Mouse (Mus musculus) liver, adult 2 months (tissue): ENCODE measurements around the gene Gdf5. TPM values are rescaled to one million over a fixed set of nuclear protein-coding genes. Genes with fewer than 3 reads are reported as not detected.
A peak's percentile ranks its signal among the peaks of the same experiment; 100 is the strongest.

Experiments used
- DNase-seq: peaks from one replicate; pipeline ENCODE4 v3.0.0-alpha.2; 2011; ENCODE audit warnings: low read depth, low spot score; ENCODE audit errors: extremely low read depth
- H3K27ac ChIP-seq: fragments of 200-500 bp; replicated peaks from 2 replicates; pipeline ENCODE4 v1.5.1; 2012; ENCODE audit warnings: low read depth, mild to moderate bottlenecking, control low read depth, inconsistent platforms, low read length; ENCODE audit not compliant: insufficient read depth
- H3K27me3 ChIP-seq: fragments of 200-500 bp; 2 replicates; pipeline ENCODE4 v1.6.1; 2012; ENCODE audit warnings: mild to moderate bottlenecking, moderate library complexity, low read length, inconsistent platforms; ENCODE audit not compliant: control insufficient read depth, insufficient read depth
- H3K36me3 ChIP-seq: fragments of 200-500 bp; 2 replicates; pipeline ENCODE4 v1.6.1; 2012; ENCODE audit warnings: low read length, inconsistent platforms; ENCODE audit not compliant: control insufficient read depth, insufficient read depth
- H3K4me1 ChIP-seq: fragments of 200-500 bp; 2 replicates; pipeline ENCODE4 v1.6.1; 2011; ENCODE audit warnings: low read length; ENCODE audit not compliant: control insufficient read depth, insufficient read depth
- H3K4me3 ChIP-seq: fragments of 200-500 bp; 2 replicates; pipeline ENCODE4 v1.5.1; 2011; ENCODE audit warnings: low read depth, mild to moderate bottlenecking, control low read depth, low read length, moderate library complexity; ENCODE audit not compliant: insufficient read depth
- H3K79me2 ChIP-seq: fragments of 200-500 bp; 2 replicates; pipeline ENCODE4 v1.6.1; 2012; ENCODE audit warnings: inconsistent platforms, mild to moderate bottlenecking, low read length, moderate library complexity; ENCODE audit not compliant: control insufficient read depth, insufficient read depth
- H3K9ac ChIP-seq: fragments of 200-500 bp; 2 replicates; pipeline ENCODE4 v1.6.1; 2012; ENCODE audit warnings: low read depth, mild to moderate bottlenecking, control low read depth, inconsistent platforms, low read length
- CTCF ChIP-seq: fragments of 200-500 bp; IDR thresholded peaks from 2 replicates; pipeline ENCODE4 v1.5.1; 2011; ENCODE audit warnings: low read depth, low read length, control low read depth
- POLR2A ChIP-seq: fragments of 200-500 bp; IDR thresholded peaks from 2 replicates; pipeline ENCODE4 v1.6.1; 2011; ENCODE audit warnings: low read length, control low read depth; ENCODE audit not compliant: insufficient read depth; ENCODE audit errors: extremely low read depth
- WGBS: fragments of 180-500 bp; shearing (Covaris S2); methylation state at CpG from one replicate; pipeline ENCODE4 v1.1.7; 2018; 5-methylcytosine and 5-hydroxymethylcytosine counted together
- polyA plus RNA-seq: library from polyadenylated mRNA; depleted of rRNA; stranded (reverse); fragments of >200 nt; gene quantifications from 2 replicates; pipeline ENCODE4 v1.2.3, GENCODE M21; 2012; rRNA removed
- total RNA-seq: library from RNA; depleted of rRNA; stranded (reverse); fragments of >200 nt; gene quantifications from 2 replicates; pipeline ENCODE4 v1.2.3, GENCODE M21; 2014; rRNA removed

Gdf5 gene
- total and polyA plus RNA-seq, 2 experiments = not detected

DNA sequence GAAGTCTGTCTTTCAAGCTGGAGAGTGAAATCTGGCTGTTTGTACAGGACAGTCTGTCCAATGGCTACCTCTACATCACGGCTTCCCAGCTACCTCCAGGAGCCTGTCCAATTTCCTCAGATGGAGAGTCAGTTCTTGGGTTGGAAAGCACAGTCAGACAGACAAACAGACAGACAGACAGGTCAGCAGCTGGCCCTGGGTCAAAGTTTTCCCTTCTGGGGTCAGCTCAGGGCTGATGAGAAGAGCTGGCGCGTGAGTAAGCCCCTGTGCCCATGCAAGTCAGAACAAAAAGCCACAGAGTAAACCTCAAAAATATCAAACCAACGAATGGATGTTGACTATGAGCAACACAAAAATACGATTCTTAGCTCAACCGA is 41.5 kb downstream of the Gdf5 start:
- 28% methylated on average over 6 of the region's 6 CpGs for WGBS
- H3K9ac ChIP-seq = no peak overlapping the region
- H3K27me3 ChIP-seq = no peaks in the 10 kb centered on the region
- H3K79me2 ChIP-seq = no peaks in the 10 kb centered on the region; the same call in 1 of the 2 replicates
- H3K4me1 ChIP-seq = peaks cover 10% of the 10 kb centered on the region
- no peak overlapping the region for H3K4me3 ChIP-seq
- TF ChIP-seq POLR2A (no peak), CTCF (no peak)
- DNase-seq = peak; percentile 58
- H3K27ac ChIP-seq = 0 out of 2 replicates have a peak overlapping the region, but pooled peaks have one; percentile 12
- peaks cover 3% of the 10 kb centered on the region for H3K36me3 ChIP-seq

DNA sequence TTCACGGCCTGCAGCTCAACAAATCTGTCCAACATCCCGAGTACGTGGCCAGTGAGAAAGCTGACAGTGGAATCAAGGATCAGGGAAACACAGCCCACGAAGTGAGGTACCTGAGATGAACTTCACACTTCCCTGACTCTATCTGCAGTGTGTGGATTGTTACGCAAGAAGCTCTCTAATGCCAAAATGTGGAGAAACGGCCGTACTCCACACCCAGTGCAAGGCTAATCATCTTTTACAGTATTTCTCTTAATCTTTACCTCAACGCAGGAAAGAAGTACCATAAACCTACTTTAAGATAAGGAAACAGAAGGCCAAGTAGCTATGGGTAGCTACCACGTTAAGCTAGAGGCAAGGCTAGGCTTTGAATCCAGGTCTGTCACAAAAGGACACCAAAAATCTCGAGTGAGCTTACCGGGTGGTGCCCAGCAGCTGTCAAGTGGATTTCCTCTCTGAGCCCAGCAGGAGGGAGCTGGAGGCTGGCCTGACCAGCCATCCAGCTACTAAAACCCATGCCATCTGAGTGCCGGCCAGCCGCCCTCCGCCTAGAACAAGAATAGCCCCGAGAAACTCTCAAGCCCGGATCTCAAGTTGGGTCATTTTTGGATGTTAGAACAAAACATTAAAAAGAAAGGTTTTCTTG is 42.1 kb downstream of the Gdf5 start:
- Histone ChIP-seq H3K4me1 (peaks cover 10% of the 10 kb centered on the region), H3K79me2 (no peaks in the 10 kb centered on the region; the same call in 1 of the 2 replicates), H3K4me3 (no peak overlapping the region), H3K27me3 (no peaks in the 10 kb centered on the region), H3K9ac (no peak overlapping the region), H3K36me3 (peaks cover 3% of the 10 kb centered on the region), H3K27ac (no peak overlapping the region)
- TF ChIP-seq CTCF (no peak), POLR2A (no peak)
- DNase-seq = peak; percentile 77
- WGBS = 53% methylated on average over 16 of the region's 16 CpGs

- peak overlapping the region; percentile 19; the same call in 1 of the 2 replicates for H3K9ac ChIP-seq
- H3K79me2 ChIP-seq = no peaks in the 10 kb centered on the region
- H3K4me1 ChIP-seq = peaks cover 16% of the 10 kb centered on the region
- no peak overlapping the region for H3K4me3 ChIP-seq
- H3K27me3 ChIP-seq = no peaks in the 10 kb centered on the region
- peaks cover 3% of the 10 kb centered on the region; the same call in 1 of the 2 replicates for H3K36me3 ChIP-seq
- 23% methylated on average over 16 of the region's 16 CpGs for WGBS
- peak overlapping the region; percentile 94 for H3K27ac ChIP-seq
- peak; percentile 94 for DNase-seq
- no peak for TF ChIP-seq POLR2A
- TF ChIP-seq CTCF = no peak
Observed at GRCm38 (mm10) chr2:155895046-155895735, 50.0 kb downstream of the Gdf5 start.

DNA sequence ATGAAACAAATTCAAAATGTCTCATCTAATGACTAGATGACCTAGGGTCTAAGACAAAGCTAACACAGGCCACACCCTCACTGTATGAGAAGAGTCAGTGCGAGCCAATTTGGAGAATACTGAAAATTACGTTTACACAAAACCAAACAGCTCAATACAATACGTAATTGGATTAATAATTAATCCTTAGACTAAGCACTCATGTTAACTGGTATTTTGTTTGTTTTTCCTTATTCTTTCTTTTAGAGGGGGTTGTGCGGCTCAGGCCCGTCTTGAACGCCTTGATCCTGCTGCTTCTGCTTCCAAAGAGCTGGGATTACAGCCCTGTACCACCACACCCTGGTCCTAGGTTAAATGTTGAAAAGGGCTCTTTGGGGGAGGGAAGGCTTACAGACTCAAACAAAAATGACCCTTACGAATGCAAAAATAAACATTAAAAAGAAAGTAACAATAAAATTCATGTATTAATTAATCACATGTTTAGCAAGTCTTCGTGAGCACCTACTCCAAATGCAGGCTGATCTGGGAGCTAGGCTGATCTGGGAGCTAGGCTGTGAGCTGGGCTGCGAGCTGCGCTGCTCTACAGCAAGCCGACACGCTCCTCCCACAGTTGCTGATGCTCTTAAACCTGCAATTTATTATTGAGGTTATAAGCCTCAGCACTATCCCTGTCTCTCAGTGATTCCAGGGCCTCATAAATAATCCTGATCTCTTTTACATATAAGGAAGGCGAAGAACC is 50.7 kb downstream of the Gdf5 start:
- peak overlapping the region; percentile 40 for H3K4me3 ChIP-seq
- peaks cover 16% of the 10 kb centered on the region for H3K4me1 ChIP-seq
- WGBS = 27% methylated on average over 13 of the region's 13 CpGs
- H3K9ac ChIP-seq = peak overlapping the region; percentile 57
- no peaks in the 10 kb centered on the region for H3K79me2 ChIP-seq
- H3K27me3 ChIP-seq = no peaks in the 10 kb centered on the region
- TF ChIP-seq POLR2A (no peak), CTCF (no peak)
- DNase-seq = peak; percentile 88
- peak overlapping the region; percentile 94 for H3K27ac ChIP-seq
- peaks cover 3% of the 10 kb centered on the region; the same call in 1 of the 2 replicates for H3K36me3 ChIP-seq

Other genes starting within 250 kb of the Gdf5 start
- gene Edem2, start 215.9 kb downstream of the Gdf5 start, total RNA-seq = 45.8 and 53.1 TPM in 2 replicates
- 64.1 and 71.6 TPM in 2 replicates for gene Edem2, start 215.9 kb downstream of the Gdf5 start, polyA plus RNA-seq
- not detected in 2 replicates for gene Gm17581, start 209.5 kb downstream of the Gdf5 start, total RNA-seq
- gene Gm17581, start 209.5 kb downstream of the Gdf5 start, polyA plus RNA-seq = not detected in 2 replicates
- 0.46 and 0.47 TPM in 2 replicates for gene Procr, start 194.2 kb downstream of the Gdf5 start, total RNA-seq
- gene Procr, start 194.2 kb downstream of the Gdf5 start, polyA plus RNA-seq = 0.65 and 0.73 TPM in 2 replicates
- gene Mmp24, start 170.0 kb downstream of the Gdf5 start, total RNA-seq = not detected in 2 replicates
- gene Mmp24, start 170.0 kb downstream of the Gdf5 start, polyA plus RNA-seq = 0.02 and 0.05 TPM in 2 replicates
- gene BC029722, start 125.9 kb downstream of the Gdf5 start, total RNA-seq = 5.0 and 5.5 TPM in 2 replicates
- 23.7 and 26.9 TPM in 2 replicates for gene BC029722, start 125.9 kb downstream of the Gdf5 start, polyA plus RNA-seq
- 41.0 and 49.0 TPM in 2 replicates for gene Eif6, start 118.4 kb downstream of the Gdf5 start, total RNA-seq
- gene Eif6, start 118.4 kb downstream of the Gdf5 start, polyA plus RNA-seq = 80.2 and 84.4 TPM in 2 replicates
- not detected in 2 replicates for gene Fam83c, start 110.5 kb downstream of the Gdf5 start, total RNA-seq
- not detected in 2 replicates for gene Fam83c, start 110.5 kb downstream of the Gdf5 start, polyA plus RNA-seq
- 61.3 and 65.9 TPM in 2 replicates for gene Uqcc1, start 15.1 kb downstream of the Gdf5 start, total RNA-seq
- gene Uqcc1, start 15.1 kb downstream of the Gdf5 start, polyA plus RNA-seq = 31.2 and 34.4 TPM in 2 replicates
- not detected in 2 replicates for gene Gm15557, start 4.6 kb downstream of the Gdf5 start, total RNA-seq
- not detected in 2 replicates for gene Gm15557, start 4.6 kb downstream of the Gdf5 start, polyA plus RNA-seq
- 2.3 and 3.3 TPM in 2 replicates for gene Cep250, start 11.1 kb upstream of the Gdf5 start, total RNA-seq
- gene Cep250, start 11.1 kb upstream of the Gdf5 start, polyA plus RNA-seq = 1.7 and 2.5 TPM in 2 replicates
- gene 6430550D23Rik, start 62.6 kb upstream of the Gdf5 start, total RNA-seq = 2.5 and 3.9 TPM in 2 replicates
- 2.2 and 3.5 TPM in 2 replicates for gene 6430550D23Rik, start 62.6 kb upstream of the Gdf5 start, polyA plus RNA-seq
- gene Ergic3, start 62.7 kb upstream of the Gdf5 start, total RNA-seq = 59.2 and 71.9 TPM in 2 replicates
- 168 and 185 TPM in 2 replicates for gene Ergic3, start 62.7 kb upstream of the Gdf5 start, polyA plus RNA-seq
- gene Fer1l4, start 107.6 kb upstream of the Gdf5 start, total RNA-seq = not detected in 2 replicates
- 0.06 TPM in 1 of 2 replicates, not detected in the other for gene Fer1l4, start 107.6 kb upstream of the Gdf5 start, polyA plus RNA-seq
- 1.6 and 1.7 TPM in 2 replicates for gene Spag4, start 119.8 kb upstream of the Gdf5 start, total RNA-seq
- 4.8 and 5.5 TPM in 2 replicates for gene Spag4, start 119.8 kb upstream of the Gdf5 start, polyA plus RNA-seq
- 18.3 and 21.9 TPM in 2 replicates for gene Cpne1, start 166.6 kb upstream of the Gdf5 start, total RNA-seq
- gene Cpne1, start 166.6 kb upstream of the Gdf5 start, polyA plus RNA-seq = 30.9 and 32.3 TPM in 2 replicates
- gene Rbm12, start 166.6 kb upstream of the Gdf5 start, total RNA-seq = 3.9 and 5.1 TPM in 2 replicates
- 4.0 and 4.2 TPM in 2 replicates for gene Rbm12, start 166.6 kb upstream of the Gdf5 start, polyA plus RNA-seq
- gene Gm28036, start 181.7 kb upstream of the Gdf5 start, total RNA-seq = 1.6 and 1.9 TPM in 2 replicates
- 0.70 and 1.1 TPM in 2 replicates for gene Gm28036, start 181.7 kb upstream of the Gdf5 start, polyA plus RNA-seq
- gene Romo1, start 198.7 kb upstream of the Gdf5 start, total RNA-seq = 139 and 152 TPM in 2 replicates
- gene Romo1, start 198.7 kb upstream of the Gdf5 start, polyA plus RNA-seq = 247 and 252 TPM in 2 replicates
- 71.1 and 75.1 TPM in 2 replicates for gene Nfs1, start 198.8 kb upstream of the Gdf5 start, total RNA-seq
- gene Nfs1, start 198.8 kb upstream of the Gdf5 start, polyA plus RNA-seq = 67.4 and 71.5 TPM in 2 replicates
- gene Rbm39, start 234.9 kb upstream of the Gdf5 start, total RNA-seq = 188 and 219 TPM in 2 replicates
- 19.9 and 22.7 TPM in 2 replicates for gene Rbm39, start 234.9 kb upstream of the Gdf5 start, polyA plus RNA-seq